Mouse (Mus musculus): ENCODE measurements around the gene Plp2. TPM values are rescaled to one million over a fixed set of nuclear protein-coding genes. Genes with fewer than 3 reads are reported as not detected.
"Not testable (repeated sequence)": the region's sequence is repeated elsewhere in the genome, so short reads cannot be mapped to it uniquely, and the experiment has no call there.

Gene Plp2
- 5.2 and 6.5 TPM in 2 replicates for polyA plus RNA-seq (2012; rRNA removed)

DNA sequence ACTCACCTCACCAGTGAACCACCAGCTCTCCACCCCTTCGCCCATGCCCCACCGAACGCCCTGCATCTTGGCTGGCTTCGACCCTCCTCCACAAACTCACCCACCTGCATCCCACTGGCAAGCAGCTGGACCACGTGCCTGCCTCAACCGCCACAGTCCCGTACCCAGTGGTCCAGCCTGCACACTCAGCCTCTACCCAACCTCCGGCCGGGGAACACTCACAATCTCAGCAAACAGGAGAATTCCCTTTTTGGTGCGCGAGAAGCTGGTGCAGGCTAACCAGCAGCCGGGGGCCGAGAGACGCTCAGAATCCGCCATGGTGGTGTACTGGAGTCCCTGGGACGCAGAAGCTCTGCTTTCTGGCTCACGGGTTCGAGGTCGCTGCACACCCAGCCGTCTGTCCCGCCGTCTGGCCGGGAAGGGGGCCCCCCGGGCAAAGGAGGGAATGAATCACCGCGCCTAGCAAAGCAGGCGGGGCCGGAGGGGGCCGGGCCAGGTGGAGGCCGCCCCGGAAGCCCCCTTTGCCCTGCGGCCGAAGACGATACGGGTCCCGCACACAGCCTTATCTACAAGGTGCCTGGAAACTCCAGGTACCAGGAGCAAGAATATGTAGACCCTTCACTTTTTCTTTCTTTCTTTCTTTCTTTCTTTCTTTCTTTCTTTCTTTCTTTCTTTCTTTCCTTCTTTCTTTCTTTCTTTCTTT is at the start of gene Plp2:
TSS of gene Plp2 (minus strand) at position 470 of the 703 bp plus-strand sequence.
- TF ChIP-seq CTCF (IDR thresholded peaks at IDR 0.05; ENCODE audit: borderline replicate concordance, insufficient read depth, low read depth, low read length): no peak
- no peaks in the 10 kb centered on the region for H3K27me3 ChIP-seq (ENCODE audit: control insufficient read depth, insufficient read depth, low read length)
- peaks cover 3% of the 10 kb centered on the region for H3K4me1 ChIP-seq (ENCODE audit: control insufficient read depth, insufficient read depth, low read length)
- 14% methylated on average over 36 of the region's 36 CpGs for WGBS
- DNase-seq: peak in 1 of 2 experiments; percentile 23
- no peak within 1 kb of the TSS; the same call in none of the 2 replicates for H3K27ac ChIP-seq (ENCODE audit: insufficient read depth, low read length)
- H3K4me3 ChIP-seq (replicated peaks; ENCODE audit: insufficient read depth, low read depth, low read length): peak within 1 kb of the TSS; percentile 58

DNA sequence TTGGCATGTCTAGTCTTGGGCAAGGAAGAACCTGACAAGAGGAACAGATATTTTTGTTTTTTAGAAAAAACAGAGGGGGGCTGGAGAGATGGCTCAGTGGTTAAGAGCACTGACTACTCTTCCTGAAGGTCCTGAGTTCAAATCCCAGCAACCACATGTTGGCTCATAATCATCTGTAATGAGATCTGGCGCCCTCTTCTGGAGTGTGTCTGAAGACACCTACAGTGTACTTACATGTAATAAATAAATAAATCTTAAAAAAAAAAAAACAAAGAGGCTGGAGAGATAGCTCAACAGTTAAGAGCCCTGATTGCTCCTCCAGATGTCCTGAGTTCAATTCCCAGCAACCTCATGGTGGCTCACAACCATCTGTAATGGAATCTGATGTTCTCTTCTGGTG is 44.9 kb upstream of the Plp2 start:
- DNase-seq; H3K4me1 ChIP-seq (ENCODE audit: control insufficient read depth, insufficient read depth, low read length); H3K27ac ChIP-seq (ENCODE audit: insufficient read depth, low read length); H3K4me3 ChIP-seq (replicated peaks; ENCODE audit: insufficient read depth, low read depth, low read length); H3K27me3 ChIP-seq (ENCODE audit: control insufficient read depth, insufficient read depth, low read length): not testable (repeated sequence)
- WGBS: 35% methylated on average over 1 of the region's 1 CpGs

DNA sequence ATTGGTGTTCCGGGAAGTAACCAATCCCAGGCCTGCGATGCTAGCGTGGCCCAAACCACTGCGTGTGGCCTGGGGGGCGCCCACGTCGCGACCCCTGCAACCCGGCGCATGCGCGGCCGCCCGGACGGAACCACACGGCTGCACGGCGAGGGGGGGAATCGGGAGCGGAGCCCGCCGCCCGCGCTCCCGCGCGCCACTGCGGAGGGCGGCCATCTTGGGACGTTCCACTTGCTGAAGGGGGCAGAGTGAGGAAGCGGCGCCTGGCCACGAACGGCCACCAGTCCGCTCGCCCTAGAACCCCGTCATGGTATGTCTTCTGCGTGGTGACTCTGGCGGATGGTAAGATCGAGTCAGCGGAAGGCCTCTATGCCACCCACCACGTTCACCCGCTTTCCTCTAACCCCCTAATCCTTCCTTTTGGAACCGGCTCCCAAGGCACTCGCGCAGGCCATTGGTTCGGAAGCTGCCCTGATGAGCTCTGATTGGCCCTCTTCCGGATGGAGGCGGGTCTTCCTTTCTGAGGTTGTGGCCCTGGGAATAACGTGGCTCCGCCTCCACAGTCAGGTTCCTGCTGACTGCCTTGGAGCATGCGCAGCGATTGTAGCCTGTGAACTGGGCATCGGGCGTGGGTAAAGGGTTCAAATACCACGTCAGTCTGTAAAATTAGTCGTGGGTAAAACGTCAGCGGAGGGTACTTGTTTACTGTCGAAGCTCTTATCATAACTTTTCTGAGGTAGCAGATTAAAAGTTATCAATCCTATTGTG is 43.1 kb upstream of the Plp2 start, which contains the start of gene Wdr45:
TSS of gene Wdr45 (plus strand) at position 199 of the 765 bp plus-strand sequence.
- WGBS: 7% methylated on average over 44 of the region's 60 CpGs
- DNase-seq: peak; percentile 94 to 97
- not testable (repeated sequence) for H3K27me3 ChIP-seq (ENCODE audit: control insufficient read depth, insufficient read depth, low read length); H3K4me1 ChIP-seq (ENCODE audit: control insufficient read depth, insufficient read depth, low read length)
- peak within 1 kb of the TSS; percentile 67 for H3K4me3 ChIP-seq (replicated peaks; ENCODE audit: insufficient read depth, low read depth, low read length)
- H3K27ac ChIP-seq (ENCODE audit: insufficient read depth, low read length): peak within 1 kb of the TSS; percentile 88

DNA sequence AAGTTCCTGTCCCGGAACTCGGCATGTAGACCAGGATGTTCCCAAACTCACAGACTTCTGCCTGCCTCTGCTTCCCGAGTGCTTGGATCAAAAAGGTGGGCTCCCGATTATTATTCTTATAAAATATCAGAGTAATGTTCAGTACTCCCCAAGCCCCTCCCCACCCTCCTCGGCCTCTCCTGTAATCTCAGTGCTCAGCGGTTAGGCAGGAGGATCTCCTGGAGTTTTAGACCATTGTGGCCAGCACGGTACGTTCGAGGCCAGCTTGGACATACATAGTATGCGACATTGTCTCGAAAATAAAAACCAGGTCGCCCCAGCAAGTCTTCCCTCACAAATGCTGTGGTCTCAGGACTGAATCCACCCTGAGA is 42.6 kb upstream of the Plp2 start:
- DNase-seq; H3K27me3 ChIP-seq (ENCODE audit: control insufficient read depth, insufficient read depth, low read length); H3K27ac ChIP-seq (ENCODE audit: insufficient read depth, low read length); H3K4me1 ChIP-seq (ENCODE audit: control insufficient read depth, insufficient read depth, low read length): not testable (repeated sequence)
- 14% methylated on average over 5 of the region's 12 CpGs for WGBS
- peak overlapping the region; percentile 67 for H3K4me3 ChIP-seq (replicated peaks; ENCODE audit: insufficient read depth, low read depth, low read length)

DNA sequence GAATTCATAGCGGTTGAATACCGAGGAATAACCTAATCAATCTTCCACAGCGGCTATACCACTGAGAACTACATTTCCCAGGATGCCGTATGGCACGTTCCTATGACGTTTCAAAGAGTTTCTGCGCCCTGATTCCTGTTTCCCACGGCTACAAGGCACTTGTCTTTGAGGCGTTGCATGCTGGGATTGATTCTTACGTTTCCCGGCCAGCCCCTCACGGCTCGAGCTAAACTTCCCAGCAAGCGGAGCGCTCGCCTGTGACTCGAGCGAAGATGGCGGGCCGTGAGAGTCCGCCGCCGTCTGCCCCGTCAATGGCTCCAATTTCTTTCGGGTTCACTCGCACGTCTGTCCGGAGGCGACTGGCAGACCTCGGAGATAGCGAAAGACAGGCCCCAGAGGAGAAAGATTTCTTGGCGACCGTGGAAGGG is 25.8 kb upstream of the Plp2 start, which contains the start of gene Gpkow:
TSS of gene Gpkow (plus strand) at position 178 of the 428 bp plus-strand sequence.
- peak; percentile 82 to 90 for DNase-seq
- H3K4me1 ChIP-seq (ENCODE audit: control insufficient read depth, insufficient read depth, low read length): 0 out of 2 replicates have a peak, but pooled peaks cover 3% of the 10 kb centered on the region
- 3% methylated on average over 33 of the region's 33 CpGs for WGBS
- H3K27me3 ChIP-seq (ENCODE audit: control insufficient read depth, insufficient read depth, low read length): no peaks in the 10 kb centered on the region
- no peak within 1 kb of the TSS for H3K27ac ChIP-seq (ENCODE audit: insufficient read depth, low read length)
- TF ChIP-seq CTCF (IDR thresholded peaks at IDR 0.05; ENCODE audit: borderline replicate concordance, insufficient read depth, low read depth, low read length): no peak
- TF ChIP-seq POLR2A (IDR thresholded peaks at IDR 0.05; ENCODE audit: borderline replicate concordance, insufficient read depth, low read length): peak; percentile 67; the same call in 1 of the 2 replicates
- peak within 1 kb of the TSS; percentile 88 for H3K4me3 ChIP-seq (replicated peaks; ENCODE audit: insufficient read depth, low read depth, low read length)

DNA sequence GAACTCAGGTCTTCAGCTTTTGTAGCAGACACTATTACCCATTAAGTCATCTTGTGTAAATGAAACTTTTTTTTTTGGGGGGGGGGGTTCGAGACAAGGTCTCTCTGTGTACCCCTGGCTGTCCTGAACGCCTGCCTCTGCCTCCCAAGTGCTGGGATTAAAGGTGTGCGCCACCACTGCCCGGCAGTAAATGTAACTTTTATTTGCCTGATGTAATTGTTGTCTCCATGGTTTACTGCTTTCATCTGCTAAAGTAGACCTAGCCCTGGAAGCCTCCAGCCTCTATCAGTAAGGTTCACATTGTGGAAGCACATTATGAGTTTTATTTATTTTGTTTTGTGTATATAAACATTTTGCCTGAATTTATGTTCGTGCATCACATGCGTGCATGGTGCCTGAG is 25.3 kb upstream of the Plp2 start:
- Histone ChIP-seq H3K27ac (ENCODE audit: insufficient read depth, low read length) (no peak overlapping the region), H3K4me1 (ENCODE audit: control insufficient read depth, insufficient read depth, low read length) (0 out of 2 replicates have a peak, but pooled peaks cover 3% of the 10 kb centered on the region), H3K27me3 (ENCODE audit: control insufficient read depth, insufficient read depth, low read length) (no peaks in the 10 kb centered on the region), H3K4me3 (replicated peaks; ENCODE audit: insufficient read depth, low read depth, low read length) (peak overlapping the region; percentile 32)
- WGBS: 34% methylated on average over 6 of the region's 6 CpGs
- no peak for DNase-seq
- TF ChIP-seq CTCF (IDR thresholded peaks at IDR 0.05; ENCODE audit: borderline replicate concordance, insufficient read depth, low read depth, low read length) (no peak), POLR2A (IDR thresholded peaks at IDR 0.05; ENCODE audit: borderline replicate concordance, insufficient read depth, low read length) (no peak)

DNA sequence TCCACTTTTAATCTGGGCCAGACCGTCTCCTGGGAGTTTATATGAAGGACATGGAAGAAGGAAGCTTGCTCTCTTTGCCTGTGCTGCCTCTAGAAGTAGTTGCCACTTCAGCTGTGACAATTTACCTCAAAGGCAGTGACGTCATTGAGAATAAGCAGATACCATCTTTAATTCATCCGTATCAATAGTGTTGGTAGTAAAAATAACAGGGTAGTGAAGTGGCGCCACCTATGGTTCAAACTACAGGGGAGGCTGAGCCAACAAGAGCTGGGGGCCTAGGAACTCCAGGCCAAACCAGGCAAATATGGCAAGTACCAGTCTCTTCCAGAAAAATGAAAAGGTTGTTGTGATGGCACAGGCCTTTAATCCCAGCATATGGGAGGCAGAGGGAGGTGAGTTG is 21.7 kb upstream of the Plp2 start:
- Histone ChIP-seq H3K4me3 (replicated peaks; ENCODE audit: insufficient read depth, low read depth, low read length) (no peak overlapping the region), H3K27ac (ENCODE audit: insufficient read depth, low read length) (no peak overlapping the region), H3K27me3 (ENCODE audit: control insufficient read depth, insufficient read depth, low read length) (no peaks in the 10 kb centered on the region), H3K4me1 (ENCODE audit: control insufficient read depth, insufficient read depth, low read length) (peaks cover 5% of the 10 kb centered on the region)
- TF ChIP-seq CTCF (IDR thresholded peaks at IDR 0.05; ENCODE audit: borderline replicate concordance, insufficient read depth, low read depth, low read length) (peak; percentile 45; the same call in 1 of the 2 replicates), POLR2A (IDR thresholded peaks at IDR 0.05; ENCODE audit: borderline replicate concordance, insufficient read depth, low read length) (no peak)
- DNase-seq: peak in 1 of 2 experiments; percentile 25
- WGBS: 29% methylated on average over 4 of the region's 4 CpGs

DNA sequence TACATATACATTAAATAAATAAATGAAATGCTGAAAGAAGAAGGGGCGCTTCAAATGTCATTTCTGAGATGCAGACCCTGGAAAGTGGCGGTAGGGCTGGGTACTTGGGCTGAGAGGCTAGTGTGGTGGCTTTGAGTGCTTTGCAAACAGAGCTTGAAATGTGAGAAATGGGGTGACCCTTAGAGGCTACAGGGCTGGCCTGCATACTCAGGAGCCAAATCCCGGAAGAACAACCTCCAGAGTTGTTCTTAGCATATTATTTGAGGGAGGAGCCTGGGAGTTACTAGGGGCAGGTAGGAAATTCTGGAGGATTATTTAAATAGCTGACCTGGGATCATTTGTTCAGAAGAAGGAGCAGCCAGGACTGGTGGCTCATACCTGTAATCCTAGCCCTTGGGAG is 19.3 kb upstream of the Plp2 start:
- DNase-seq: no peak
- Histone ChIP-seq H3K4me1 (ENCODE audit: control insufficient read depth, insufficient read depth, low read length) (peaks cover 5% of the 10 kb centered on the region), H3K27me3 (ENCODE audit: control insufficient read depth, insufficient read depth, low read length) (no peaks in the 10 kb centered on the region), H3K27ac (ENCODE audit: insufficient read depth, low read length) (no peak overlapping the region), H3K4me3 (replicated peaks; ENCODE audit: insufficient read depth, low read depth, low read length) (no peak overlapping the region)
- no peak for TF ChIP-seq CTCF (IDR thresholded peaks at IDR 0.05; ENCODE audit: borderline replicate concordance, insufficient read depth, low read depth, low read length)
- WGBS: 79% methylated on average over 3 of the region's 3 CpGs
